Mouse (Mus musculus): Measurements from ENCODE around the gene Polr2g.

GRCm38 (mm10) chr19:8789171-8789570, 9.2 kb downstream of the Polr2g start:
- TF ChIP-seq POLR2A (IDR thresholded peaks at IDR 0.05; ENCODE audit: low read depth, low read length) (no peak), CTCF (IDR thresholded peaks at IDR 0.05; ENCODE audit: extremely low read depth, insufficient read length, insufficient replicate concordance, low read depth, low read length) (no peak)
